Mouse (Mus musculus): Measurements from ENCODE around the gene Scgb1b18.
"Not testable (repeated sequence)": the region's sequence is repeated elsewhere in the genome, so short reads cannot be mapped to it uniquely, and the experiment has no call there.

Scgb1b18 gene

GRCm38 (mm10) chr7:33185268-33185667 lies at the start of gene Scgb1b18:
TSS of gene Scgb1b18 (plus strand) at chr7:33185568.
- CTCF ChIA-PET, POLR2A ChIA-PET: not testable (repeated sequence)

- POLR2A ChIA-PET, CTCF ChIA-PET: not testable (repeated sequence)
Measured at GRCm38 (mm10) chr7:33173764-33174163, 11.6 kb upstream of the Scgb1b18 start, which contains the start of gene Scgb2b18. TSS of gene Scgb2b18 (minus strand) at chr7:33173864.

All from embryonic stem cell, embryonic (primary cell).